Mouse (Mus musculus) kidney, postnatal 0 days (tissue): Measurements from ENCODE around the gene Shank2. TPM values are rescaled to one million over a fixed set of nuclear protein-coding genes. Genes with fewer than 3 reads are reported as not detected.

Experiments used
- ATAC-seq: fragments of 200-750 bp; cut with Nextera tagmentation; replicated peaks from 2 replicates; pipeline ENCODE4 v1.8.0; 2017; ENCODE audit warnings: low read depth, moderate number of reproducible peaks, moderate TSS enrichment, moderate library complexity; ENCODE audit not compliant: low FRiP score
- DNase-seq: peaks from one replicate; pipeline ENCODE4 v3.0.0-alpha.2; 2016; ENCODE audit warnings: low spot score
- H3K27ac ChIP-seq: fragments of 300-500 bp; sonication (generic); 2 replicates; pipeline ENCODE4 v1.5.1; 2014; ENCODE audit warnings: mild to moderate bottlenecking
- H3K27me3 ChIP-seq: fragments of 300-500 bp; sonication (generic); 2 replicates; pipeline ENCODE4 v1.6.1; 2014; ENCODE audit warnings: low read length, mixed read lengths; ENCODE audit not compliant: insufficient read depth
- H3K36me3 ChIP-seq: fragments of 300-500 bp; sonication (generic); 2 replicates; pipeline ENCODE4 v1.6.1; 2014; ENCODE audit warnings: low read length, mixed read lengths; ENCODE audit not compliant: insufficient read depth
- H3K4me1 ChIP-seq: fragments of 300-500 bp; sonication (generic); replicated peaks from 2 replicates; pipeline ENCODE4 v1.6.1; 2014; ENCODE audit warnings: antibody characterized with exemption, low read length, mixed read lengths; ENCODE audit not compliant: insufficient read depth
- H3K4me2 ChIP-seq: fragments of 300-500 bp; sonication (generic); 2 replicates; pipeline ENCODE4 v1.6.1; 2014; ENCODE audit warnings: mild to moderate bottlenecking, low read length, moderate library complexity, mixed read lengths
- H3K4me3 ChIP-seq: fragments of 300-500 bp; sonication (generic); replicated peaks from 2 replicates; pipeline ENCODE4 v1.5.1; 2014; ENCODE audit warnings: low read depth, low read length
- H3K9ac ChIP-seq: fragments of 300-500 bp; sonication (generic); 2 replicates; pipeline ENCODE4 v1.6.1; 2014; ENCODE audit warnings: low read depth, low read length
- H3K9me3 ChIP-seq: fragments of 300-500 bp; sonication (generic); replicated peaks from 2 replicates; pipeline ENCODE4 v1.6.1; 2016; ENCODE audit warnings: low read length, inconsistent platforms, mixed read lengths
- CTCF ChIP-seq: IDR thresholded peaks from 2 replicates; pipeline ENCODE4 v1.5.1; 2016; ENCODE audit warnings: antibody characterized with exemption, low read depth, mild to moderate bottlenecking, moderate library complexity
- WGBS: fragments of 180-500 bp; shearing (Covaris S2); extraction: QIAGEN DNeasy Blood & Tissue Kit; methylation state at CpG from one replicate; pipeline ENCODE4 v1.1.7; 2014; 5-methylcytosine and 5-hydroxymethylcytosine counted together
- polyA plus RNA-seq: library from polyadenylated mRNA; unstranded; fragments of >200 nt; fragmentation: Nextera tagmentation; extraction: Ambion mirVana; gene quantifications from 2 replicates; pipeline ENCODE4 v1.2.1, GENCODE M21; 2015

Gene Shank2
- 2.6 and 3.0 TPM in 2 replicates for polyA plus RNA-seq

- TF ChIP-seq CTCF, result no peak
- no peak within 1 kb of the TSS for H3K27ac ChIP-seq
- H3K9ac ChIP-seq, result no peak within 1 kb of the TSS
- ATAC-seq (no peak), DNase-seq (no peak)
- no peaks in the 10 kb centered on the region for H3K36me3 ChIP-seq
- no peaks in the 10 kb centered on the region for H3K4me1 ChIP-seq
- H3K9me3 ChIP-seq, result no peaks in the 10 kb centered on the region
- H3K4me2 ChIP-seq, result no peak within 1 kb of the TSS
- WGBS, result 69% methylated on average over 3 of the region's 3 CpGs
- no peak within 1 kb of the TSS for H3K4me3 ChIP-seq
- no peaks in the 10 kb centered on the region for H3K27me3 ChIP-seq
These were observed at the start of gene Shank2 for GRCm38 (mm10) chr7:144001628-144002027. Gene Shank2 (plus strand): TSS chr7:144001928.

- no peaks in the 10 kb centered on the region for H3K27me3 ChIP-seq
- DNase-seq (no peak), ATAC-seq (no peak)
- no peaks in the 10 kb centered on the region for H3K4me1 ChIP-seq
- whole genome bisulfite sequencing, result 79% methylated on average over 3 of the region's 3 CpGs
- no peak overlapping the region for H3K4me3 ChIP-seq
- no peak overlapping the region for H3K4me2 ChIP-seq
- no peak for TF ChIP-seq CTCF
- no peaks in the 10 kb centered on the region for H3K36me3 ChIP-seq
- no peaks in the 10 kb centered on the region for H3K9me3 ChIP-seq
- no peak overlapping the region for H3K9ac ChIP-seq
- H3K27ac ChIP-seq, result no peak overlapping the region
These were observed 49.6 kb upstream of the Shank2 start for GRCm38 (mm10) chr7:143952130-143952529.

DNA sequence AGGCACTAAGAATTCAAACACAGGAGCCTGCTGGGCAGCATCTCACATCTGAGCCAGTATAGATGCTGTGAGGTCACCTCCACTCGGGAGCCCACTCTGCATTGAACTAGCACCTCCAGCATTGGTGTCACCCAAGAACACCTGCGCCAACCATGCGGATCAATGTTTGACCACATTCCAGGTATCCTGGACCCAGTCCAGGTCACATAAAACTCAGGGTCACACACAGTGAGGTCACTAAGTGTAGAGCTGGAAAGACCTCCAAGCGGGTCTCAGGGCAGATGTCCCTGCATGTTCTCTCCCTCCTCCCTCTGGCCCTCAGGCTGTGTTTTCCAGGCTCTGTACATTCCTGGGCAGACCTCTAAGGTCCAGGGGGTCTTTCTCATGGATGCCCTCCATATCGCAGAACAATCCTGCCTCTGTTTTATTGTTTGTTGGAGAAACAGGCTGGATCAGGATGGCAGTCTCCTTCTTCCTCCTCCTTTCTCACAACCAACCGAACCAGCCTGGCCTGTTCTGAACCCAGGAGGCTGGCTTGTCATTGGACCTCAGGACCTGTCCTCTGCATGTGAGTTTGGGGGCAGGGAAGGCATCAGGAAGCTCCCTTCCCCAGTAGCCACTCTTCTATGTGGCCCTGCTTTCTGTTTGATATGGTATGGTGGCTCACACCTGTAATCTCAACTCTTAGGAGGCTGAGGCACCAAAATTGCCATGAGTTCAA is 45.0 kb upstream of the Shank2 start:
- no peak overlapping the region for H3K4me2 ChIP-seq

DNA sequence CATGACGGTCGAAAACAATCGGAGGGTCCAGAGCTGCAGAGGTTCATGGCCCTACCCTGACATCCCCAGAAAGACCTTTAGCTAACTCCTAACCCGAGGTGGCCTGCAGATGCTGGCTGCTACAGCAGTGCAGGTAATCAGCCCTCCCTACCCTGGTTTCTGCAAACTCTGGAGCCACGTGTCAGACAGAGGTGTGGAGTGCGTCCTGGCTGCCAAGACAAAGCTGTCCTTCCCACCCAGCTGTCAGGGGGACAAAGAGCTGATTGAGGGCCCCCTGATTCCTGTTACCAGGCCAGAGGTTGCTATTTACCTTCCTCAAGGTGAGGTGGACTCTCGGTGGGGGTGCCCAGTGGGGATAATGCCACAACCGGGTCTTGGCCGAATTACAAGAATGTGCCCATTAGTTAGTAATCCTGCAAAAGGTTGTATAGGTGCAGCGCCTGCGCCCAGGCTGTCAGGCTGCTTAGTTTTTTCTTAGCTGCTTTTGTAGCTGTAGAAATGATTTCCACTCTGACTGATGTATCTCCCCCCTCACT is 43.6 kb upstream of the Shank2 start:
- Histone ChIP-seq H3K27ac (peak overlapping the region; percentile 77), H3K4me1 (no peaks in the 10 kb centered on the region), H3K4me3 (no peak overlapping the region), H3K9me3 (no peaks in the 10 kb centered on the region), H3K27me3 (no peaks in the 10 kb centered on the region), H3K4me2 (no peak overlapping the region), H3K9ac (no peak overlapping the region), H3K36me3 (no peaks in the 10 kb centered on the region)
- TF ChIP-seq CTCF, result no peak
- no peak for DNase-seq
- 63% methylated on average over 11 of the region's 11 CpGs for WGBS
- ATAC-seq, result no peak

More for the DNA sequence above, 45.0 kb upstream of the Shank2 start:
- no peaks in the 10 kb centered on the region for H3K9me3 ChIP-seq
- no peaks in the 10 kb centered on the region for H3K27me3 ChIP-seq
- no peaks in the 10 kb centered on the region for H3K4me1 ChIP-seq
- 62% methylated on average over 6 of the region's 6 CpGs for WGBS
- no peak overlapping the region for H3K4me3 ChIP-seq
- ATAC-seq (peak; percentile 65), DNase-seq (peak; percentile 38)
- no peaks in the 10 kb centered on the region for H3K36me3 ChIP-seq
- TF ChIP-seq CTCF, result no peak
- no peak overlapping the region for H3K9ac ChIP-seq
- H3K27ac ChIP-seq, result peak overlapping the region; percentile 77

DNA sequence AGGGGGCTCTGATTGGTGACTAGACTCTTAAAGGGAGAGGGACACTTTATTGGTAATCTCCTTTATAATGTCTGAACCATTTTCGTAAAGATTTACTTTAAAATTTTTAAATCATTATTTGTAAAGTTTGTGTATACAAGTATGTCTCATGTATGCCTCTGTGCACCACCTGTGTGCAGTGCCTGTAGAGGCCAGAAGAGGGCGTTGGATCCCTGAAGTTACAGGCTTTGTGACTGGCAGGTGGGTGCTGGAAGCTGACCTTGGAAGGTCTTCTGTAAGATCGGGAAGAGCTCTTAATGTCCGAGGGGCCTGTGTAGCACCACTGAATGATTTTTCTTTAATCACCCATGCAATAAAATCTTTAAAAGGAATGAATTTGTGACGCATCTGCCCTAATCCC is 37.9 kb upstream of the Shank2 start:
- Histone ChIP-seq H3K4me1 (no peaks in the 10 kb centered on the region), H3K36me3 (no peaks in the 10 kb centered on the region), H3K4me2 (no peak overlapping the region), H3K4me3 (no peak overlapping the region), H3K27ac (no peak overlapping the region), H3K27me3 (no peaks in the 10 kb centered on the region), H3K9ac (no peak overlapping the region), H3K9me3 (no peaks in the 10 kb centered on the region)
- 79% methylated on average over 5 of the region's 5 CpGs for WGBS
- ATAC-seq (no peak), DNase-seq (no peak)
- TF ChIP-seq CTCF, result peak; percentile 28; the same call in 1 of the 2 replicates

- Histone ChIP-seq H3K4me1 (no peaks in the 10 kb centered on the region), H3K9me3 (no peaks in the 10 kb centered on the region), H3K4me3 (no peak overlapping the region), H3K27ac (no peak overlapping the region), H3K4me2 (no peak overlapping the region), H3K36me3 (no peaks in the 10 kb centered on the region), H3K27me3 (no peaks in the 10 kb centered on the region), H3K9ac (no peak overlapping the region)
- ATAC-seq (no peak), DNase-seq (no peak)
- TF ChIP-seq CTCF, result no peak
- 72% methylated on average over 7 of the region's 7 CpGs for WGBS
These were observed 35.1 kb upstream of the Shank2 start for GRCm38 (mm10) chr7:143966621-143967020.
